Mouse (Mus musculus) forebrain, postnatal 0 days (tissue): ENCODE measurements around the gene Lrrc25. TPM values are rescaled to one million over a fixed set of nuclear protein-coding genes. Genes with fewer than 3 reads are reported as not detected.

Experiments used
- ATAC-seq: fragments of 200-750 bp; cut with Nextera tagmentation; 2 replicates; pipeline ENCODE4 v1.8.0; 2017; ENCODE audit warnings: mild to moderate bottlenecking, moderate library complexity
- DNase-seq: peaks from one replicate; pipeline ENCODE4 v3.0.0-alpha.2; 2015
- H3K27ac ChIP-seq: fragments of 300-500 bp; sonication (generic); 2 replicates; pipeline ENCODE4 v1.5.1; 2014; ENCODE audit warnings: low read depth, mild to moderate bottlenecking, antibody characterized with exemption, low read length, moderate library complexity, mixed read lengths
- H3K27me3 ChIP-seq: fragments of 300-500 bp; sonication (generic); 2 replicates; pipeline ENCODE4 v1.6.1; 2014; ENCODE audit warnings: mild to moderate bottlenecking, low read length, mixed read lengths; ENCODE audit not compliant: insufficient read depth
- H3K36me3 ChIP-seq: fragments of 300-500 bp; sonication (generic); 2 replicates; pipeline ENCODE4 v1.6.1; 2014; ENCODE audit warnings: mild to moderate bottlenecking, moderate library complexity; ENCODE audit not compliant: insufficient read depth
- H3K4me1 ChIP-seq: fragments of 300-500 bp; sonication (generic); 2 replicates; pipeline ENCODE4 v1.6.1; 2014; ENCODE audit warnings: antibody characterized with exemption; ENCODE audit not compliant: insufficient read depth
- H3K4me2 ChIP-seq: fragments of 300-500 bp; sonication (generic); 2 replicates; pipeline ENCODE4 v1.6.1; 2014; ENCODE audit warnings: low read depth, mild to moderate bottlenecking, moderate library complexity
- H3K4me3 ChIP-seq: fragments of 300-500 bp; sonication (generic); 2 replicates; pipeline ENCODE4 v1.5.1; 2014; ENCODE audit warnings: low read depth, low read length, mixed read lengths
- H3K9ac ChIP-seq: fragments of 300-500 bp; sonication (generic); 2 replicates; pipeline ENCODE4 v1.6.1; 2014; ENCODE audit warnings: mild to moderate bottlenecking
- H3K9me3 ChIP-seq: fragments of 300-500 bp; sonication (generic); 2 replicates; pipeline ENCODE4 v1.6.1; 2016; ENCODE audit warnings: low read length
- CTCF ChIP-seq: sonication (generic); IDR thresholded peaks from 2 replicates; pipeline ENCODE4 v1.5.1; 2016; ENCODE audit warnings: antibody characterized with exemption, control low read depth, low read depth
- WGBS: fragments of 180-500 bp; shearing (Covaris S2); extraction: QIAGEN DNeasy Blood & Tissue Kit; methylation state at CpG from one replicate; pipeline ENCODE4 v1.1.7; 2014; 5-methylcytosine and 5-hydroxymethylcytosine counted together
- polyA plus RNA-seq: library from polyadenylated mRNA; unstranded; fragments of >200 nt; fragmentation: Nextera tagmentation; extraction: Ambion mirVana; gene quantifications from 2 replicates; pipeline ENCODE4 v1.2.1, GENCODE M21; 2015
- total RNA-seq: library from RNA; depleted of rRNA; stranded (reverse); fragments of >200 nt; gene quantifications from 2 replicates; pipeline ENCODE4 v1.2.3, GENCODE M21; 2014

The Lrrc25 gene
- total and polyA plus RNA-seq, 2 experiments from 2014 or later = 1.2 to 2.8 TPM

DNA sequence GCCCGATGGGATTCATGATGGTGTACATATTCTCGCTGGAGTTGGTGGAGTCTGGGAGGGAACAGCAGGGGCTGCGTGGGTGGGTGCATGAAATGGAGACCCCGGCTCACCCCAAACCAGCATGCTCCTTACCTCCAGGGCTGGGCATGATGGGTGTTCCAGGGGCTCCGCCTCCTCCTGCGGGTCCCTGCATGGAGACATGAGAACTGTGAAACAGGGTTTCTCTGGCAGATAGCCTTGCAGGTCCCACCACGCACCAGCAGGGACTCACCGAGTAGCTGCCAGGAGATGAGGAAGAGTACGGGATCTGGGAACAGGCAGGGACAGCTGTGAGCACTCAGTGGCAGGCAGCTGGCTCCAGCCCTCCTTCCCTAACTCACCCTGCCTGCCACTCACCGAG is 17.2 kb upstream of the Lrrc25 start:
- peak overlapping the region; percentile 42 for H3K4me3 ChIP-seq
- DNase-seq = no peak
- peaks cover 29% of the 10 kb centered on the region for H3K4me1 ChIP-seq
- H3K4me2 ChIP-seq = peak overlapping the region; percentile 74
- H3K27ac ChIP-seq = no peak overlapping the region
- 18% methylated on average over 10 of the region's 10 CpGs for WGBS
- H3K27me3 ChIP-seq = no peaks in the 10 kb centered on the region
- peak overlapping the region; percentile 60 for H3K9ac ChIP-seq
- peak; percentile 3; the same call in 1 of the 2 replicates for ATAC-seq
- TF ChIP-seq CTCF = no peak; the same call in 1 of the 2 replicates
- peaks cover 11% of the 10 kb centered on the region; the same call in 1 of the 2 replicates for H3K36me3 ChIP-seq
- no peaks in the 10 kb centered on the region for H3K9me3 ChIP-seq

- Histone ChIP-seq H3K27me3 (no peaks in the 10 kb centered on the region), H3K9ac (no peak overlapping the region), H3K27ac (no peak overlapping the region), H3K4me2 (no peak overlapping the region), H3K4me3 (no peak overlapping the region), H3K4me1 (peaks cover 29% of the 10 kb centered on the region), H3K36me3 (peaks cover 11% of the 10 kb centered on the region; the same call in 1 of the 2 replicates), H3K9me3 (no peaks in the 10 kb centered on the region)
- TF ChIP-seq CTCF = no peak
- 84% methylated on average over 12 of the region's 12 CpGs for WGBS
- DNase-seq = no peak
- no peak for ATAC-seq
Measured at GRCm38 (mm10) chr8:70599507-70600290, 16.3 kb upstream of the Lrrc25 start.

- no peak for TF ChIP-seq CTCF
- DNase-seq (no peak), ATAC-seq (no peak)
- WGBS = 22% methylated on average over 10 of the region's 10 CpGs
- Histone ChIP-seq H3K27me3 (no peaks in the 10 kb centered on the region), H3K36me3 (peaks cover 11% of the 10 kb centered on the region; the same call in 1 of the 2 replicates), H3K4me1 (peaks cover 20% of the 10 kb centered on the region), H3K27ac (peak overlapping the region; percentile 59), H3K4me2 (peak overlapping the region; percentile 46), H3K4me3 (no peak overlapping the region; the same call in none of the 2 replicates), H3K9me3 (no peaks in the 10 kb centered on the region), H3K9ac (peak overlapping the region; percentile 14; the same call in 1 of the 2 replicates)
Measured at GRCm38 (mm10) chr8:70600473-70601270, 15.3 kb upstream of the Lrrc25 start.

DNA sequence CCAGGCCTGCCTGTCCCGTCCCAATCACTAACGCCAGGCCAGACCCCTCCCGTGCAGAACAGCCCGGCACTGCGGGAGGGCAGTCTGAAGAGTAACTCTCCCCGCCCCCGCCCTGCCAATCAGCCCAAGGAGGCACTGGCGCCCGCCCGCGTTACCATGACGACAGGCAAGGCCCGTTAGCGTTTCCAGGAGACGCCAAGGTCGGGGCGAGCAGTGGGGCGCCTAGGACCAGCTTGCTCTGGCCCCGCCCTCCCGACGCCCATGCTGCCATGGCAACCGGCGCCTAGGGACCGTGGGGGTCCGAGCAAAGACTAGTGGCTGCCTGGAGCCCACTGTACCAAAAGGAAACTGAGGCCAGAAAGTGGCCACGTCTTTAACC is 14.7 kb upstream of the Lrrc25 start:
- Histone ChIP-seq H3K4me1 (peaks cover 20% of the 10 kb centered on the region), H3K9ac (peak overlapping the region; percentile 14; the same call in 1 of the 2 replicates), H3K9me3 (no peaks in the 10 kb centered on the region), H3K27me3 (no peaks in the 10 kb centered on the region), H3K27ac (peak overlapping the region; percentile 59), H3K4me3 (no peak overlapping the region; the same call in none of the 2 replicates), H3K36me3 (peaks cover 11% of the 10 kb centered on the region; the same call in 1 of the 2 replicates), H3K4me2 (peak overlapping the region; percentile 46)
- peak; percentile 87 for DNase-seq
- TF ChIP-seq CTCF = no peak
- peak; percentile 64 for ATAC-seq
- WGBS = under 1% methylated on average over 24 of the region's 26 CpGs

DNA sequence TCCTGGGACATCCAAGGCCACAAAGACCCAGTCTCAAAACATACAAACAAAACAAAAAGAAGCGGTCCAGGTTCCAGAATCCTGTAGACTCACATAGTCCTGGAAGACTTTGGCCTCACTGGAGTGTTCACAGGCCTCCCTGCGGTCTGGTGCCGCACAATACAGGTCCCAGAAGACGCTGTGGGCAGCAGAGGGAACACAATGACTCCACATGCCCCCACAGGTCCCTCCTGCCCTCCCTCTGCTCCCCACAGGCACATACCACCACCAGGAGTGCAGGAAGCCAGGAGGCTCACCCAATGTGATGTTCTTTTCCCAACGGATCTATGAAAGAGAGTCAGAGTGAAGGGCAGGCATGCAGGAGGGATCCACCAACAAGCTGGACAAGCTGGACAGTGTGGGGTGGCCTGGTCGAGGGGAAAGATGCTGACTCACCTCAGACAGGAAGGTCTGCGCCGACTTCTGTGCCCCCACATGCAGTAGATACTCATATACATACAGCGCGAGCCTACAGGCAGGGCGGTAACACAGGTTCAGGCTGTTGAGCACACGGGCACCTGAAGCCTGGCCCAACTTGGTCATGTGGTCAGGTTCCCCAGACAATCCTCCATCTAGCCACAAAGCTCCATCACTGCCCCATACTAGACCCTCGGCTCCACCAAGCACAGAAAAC is 13.7 kb upstream of the Lrrc25 start:
- TF ChIP-seq CTCF = no peak
- 94% methylated on average over 13 of the region's 13 CpGs for WGBS
- H3K4me1 ChIP-seq = peaks cover 26% of the 10 kb centered on the region

GRCm38 (mm10) chr8:70604558-70604957 is 11.4 kb upstream of the Lrrc25 start:
- Histone ChIP-seq H3K9me3 (no peaks in the 10 kb centered on the region), H3K4me1 (peaks cover 24% of the 10 kb centered on the region), H3K4me2 (no peak overlapping the region), H3K36me3 (0 out of 2 replicates have a peak, but pooled peaks cover 11% of the 10 kb centered on the region), H3K27me3 (peaks cover 5% of the 10 kb centered on the region; the same call in 1 of the 2 replicates), H3K27ac (no peak overlapping the region), H3K9ac (no peak overlapping the region), H3K4me3 (no peak overlapping the region)
- ATAC-seq = no peak
- 85% methylated on average over 7 of the region's 7 CpGs for WGBS
- TF ChIP-seq CTCF = no peak
- DNase-seq = no peak

More for the DNA sequence above, 13.7 kb upstream of the Lrrc25 start:
- Histone ChIP-seq H3K9ac (no peak overlapping the region), H3K36me3 (0 out of 2 replicates have a peak, but pooled peaks cover 11% of the 10 kb centered on the region), H3K27ac (no peak overlapping the region), H3K9me3 (no peaks in the 10 kb centered on the region), H3K27me3 (no peaks in the 10 kb centered on the region), H3K4me3 (no peak overlapping the region), H3K4me2 (no peak overlapping the region)
- no peak for ATAC-seq
- DNase-seq = no peak
